Mouse (Mus musculus): Measurements from ENCODE around the gene Rasl2-9. TPM values are rescaled to one million over a fixed set of nuclear protein-coding genes. Genes with fewer than 3 reads are reported as not detected.
"Not testable (repeated sequence)": the region's sequence is repeated elsewhere in the genome, so short reads cannot be mapped to it uniquely, and the experiment has no call there.

Rasl2-9 gene
- polyA plus RNA-seq, 1 experiment from 2014 or later, result 0.88 TPM

DNA sequence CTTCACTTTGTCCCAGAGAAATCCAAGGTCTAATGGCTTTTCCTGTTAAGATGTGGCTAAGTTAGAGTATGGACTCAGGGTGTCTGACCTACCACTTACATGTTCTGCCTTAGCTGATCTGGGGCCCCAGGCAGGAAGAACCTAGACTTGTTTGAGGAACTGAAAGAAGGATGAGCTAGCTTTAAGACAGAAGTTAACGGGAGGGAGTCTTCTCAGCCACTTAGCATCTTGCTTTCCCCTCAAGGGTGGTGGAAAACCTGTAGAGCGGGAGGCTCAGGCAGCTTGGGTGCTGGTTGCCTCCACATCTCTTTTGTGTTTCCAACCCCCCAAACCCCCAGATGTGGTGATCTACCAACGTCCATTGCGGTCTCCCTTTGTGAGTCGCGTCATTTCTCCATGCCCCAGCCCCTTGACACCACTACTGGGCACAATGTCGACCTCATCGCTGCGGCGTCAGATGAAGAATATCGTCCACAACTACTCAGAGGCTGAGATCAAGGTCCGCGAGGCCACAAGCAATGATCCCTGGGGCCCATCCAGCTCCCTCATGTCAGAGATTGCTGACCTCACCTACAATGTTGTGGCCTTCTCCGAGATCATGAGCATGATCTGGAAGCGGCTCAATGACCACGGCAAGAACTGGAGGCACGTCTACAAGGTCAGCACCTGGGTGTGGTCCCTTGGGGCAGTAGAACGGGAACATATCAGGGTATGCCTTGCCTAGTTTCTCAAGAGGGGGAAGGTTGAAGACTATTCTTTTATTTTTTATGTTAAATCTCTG, 42.2 kb downstream of the Rasl2-9 start:
- TF ChIP-seq EP300 (IDR thresholded peaks at IDR 0.05), result no peak
- no peak for TF ChIP-seq CTCF (IDR thresholded peaks at IDR 0.05)
- WGBS, result 87% methylated on average over 18 of the region's 18 CpGs
- ATAC-seq (no peak), DNase-seq (ENCODE audit: low spot score) (peak; percentile 38)
- Histone ChIP-seq H3K4me1 (ENCODE audit: insufficient read depth, low read depth, low read length) (peaks cover 7% of the 10 kb centered on the region), H3K27me3 (replicated peaks; ENCODE audit: insufficient read depth, low read length) (no peaks in the 10 kb centered on the region), H3K9ac (replicated peaks; ENCODE audit: low read depth) (no peak overlapping the region), H3K4me3 (ENCODE audit: low read depth, low read length) (no peak overlapping the region), H3K36me3 (ENCODE audit: insufficient read depth, low read length) (peaks cover 5% of the 10 kb centered on the region; the same call in 1 of the 2 replicates), H3K9me3 (ENCODE audit: low read length) (no peaks in the 10 kb centered on the region), H3K4me2 (replicated peaks; ENCODE audit: low read depth, low read length) (no peak overlapping the region), H3K27ac (ENCODE audit: low read length) (no peak overlapping the region)

DNA sequence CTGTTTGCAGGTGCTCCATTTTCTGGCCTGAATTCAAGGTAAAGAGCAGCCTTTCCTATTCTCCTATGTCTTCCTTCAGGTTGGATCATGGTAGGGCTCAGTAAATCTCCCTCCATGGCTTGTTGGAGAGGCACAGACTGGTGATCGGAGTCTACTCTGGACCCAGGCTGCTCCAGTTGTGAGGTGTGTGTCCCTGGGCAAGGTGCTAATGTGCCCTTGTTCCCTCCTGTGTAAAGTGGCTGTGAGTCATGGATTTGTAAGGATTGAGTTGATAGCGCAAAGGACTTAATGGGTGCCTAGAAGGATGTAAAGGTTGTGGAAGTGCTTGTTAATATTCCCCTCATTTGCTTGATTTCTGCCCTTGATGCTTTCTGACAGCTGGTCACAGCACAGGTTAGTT, 43.8 kb downstream of the Rasl2-9 start:
- Histone ChIP-seq H3K27ac (ENCODE audit: low read length) (no peak overlapping the region), H3K4me1 (ENCODE audit: insufficient read depth, low read depth, low read length) (peaks cover 7% of the 10 kb centered on the region), H3K4me3 (ENCODE audit: low read depth, low read length) (no peak overlapping the region), H3K4me2 (replicated peaks; ENCODE audit: low read depth, low read length) (no peak overlapping the region), H3K9ac (replicated peaks; ENCODE audit: low read depth) (no peak overlapping the region), H3K9me3 (ENCODE audit: low read length) (no peaks in the 10 kb centered on the region), H3K36me3 (ENCODE audit: insufficient read depth, low read length) (peaks cover 11% of the 10 kb centered on the region; the same call in 1 of the 2 replicates), H3K27me3 (replicated peaks; ENCODE audit: insufficient read depth, low read length) (no peaks in the 10 kb centered on the region)
- 78% methylated on average over 2 of the region's 2 CpGs for WGBS
- DNase-seq (ENCODE audit: low spot score) (peak; percentile 37), ATAC-seq (no peak)
- no peak for TF ChIP-seq EP300 (IDR thresholded peaks at IDR 0.05)
- TF ChIP-seq CTCF (IDR thresholded peaks at IDR 0.05), result no peak

DNA sequence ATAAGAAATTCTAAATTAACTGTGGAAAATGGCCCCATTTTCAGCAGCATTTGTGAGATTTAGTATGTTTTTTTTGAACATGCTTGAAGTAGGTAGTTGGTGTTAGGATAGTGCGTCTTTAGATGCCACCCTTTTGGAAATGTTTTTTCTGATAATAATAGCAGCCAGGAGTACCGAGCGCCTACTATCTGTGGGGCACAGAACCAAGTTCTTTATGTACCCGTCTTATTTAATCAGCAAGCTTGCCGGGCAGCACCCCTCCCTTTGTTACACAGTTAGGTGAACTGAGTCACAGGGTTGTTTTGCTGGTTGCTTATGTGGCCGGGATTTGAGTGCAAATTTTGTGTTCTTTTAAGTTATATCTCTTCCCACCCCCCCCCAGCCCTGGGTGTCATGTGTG, 44.5 kb downstream of the Rasl2-9 start:
- DNase-seq (ENCODE audit: low spot score) (no peak), ATAC-seq (no peak)
- peak overlapping the region; percentile 70 for H3K4me2 ChIP-seq (replicated peaks; ENCODE audit: low read depth, low read length)
- peak overlapping the region; percentile 69; the same call in 1 of the 2 replicates for H3K4me3 ChIP-seq (ENCODE audit: low read depth, low read length)
- TF ChIP-seq EP300 (IDR thresholded peaks at IDR 0.05) (no peak), CTCF (IDR thresholded peaks at IDR 0.05) (no peak)
- no peaks in the 10 kb centered on the region for H3K27me3 ChIP-seq (replicated peaks; ENCODE audit: insufficient read depth, low read length)
- H3K36me3 ChIP-seq (ENCODE audit: insufficient read depth, low read length), result peaks cover 18% of the 10 kb centered on the region; the same call in 1 of the 2 replicates
- no peak overlapping the region for H3K9ac ChIP-seq (replicated peaks; ENCODE audit: low read depth)
- 42% methylated on average over 6 of the region's 6 CpGs for WGBS
- H3K4me1 ChIP-seq (ENCODE audit: insufficient read depth, low read depth, low read length), result peaks cover 7% of the 10 kb centered on the region
- no peak overlapping the region for H3K27ac ChIP-seq (ENCODE audit: low read length)
- no peaks in the 10 kb centered on the region for H3K9me3 ChIP-seq (ENCODE audit: low read length)

DNA sequence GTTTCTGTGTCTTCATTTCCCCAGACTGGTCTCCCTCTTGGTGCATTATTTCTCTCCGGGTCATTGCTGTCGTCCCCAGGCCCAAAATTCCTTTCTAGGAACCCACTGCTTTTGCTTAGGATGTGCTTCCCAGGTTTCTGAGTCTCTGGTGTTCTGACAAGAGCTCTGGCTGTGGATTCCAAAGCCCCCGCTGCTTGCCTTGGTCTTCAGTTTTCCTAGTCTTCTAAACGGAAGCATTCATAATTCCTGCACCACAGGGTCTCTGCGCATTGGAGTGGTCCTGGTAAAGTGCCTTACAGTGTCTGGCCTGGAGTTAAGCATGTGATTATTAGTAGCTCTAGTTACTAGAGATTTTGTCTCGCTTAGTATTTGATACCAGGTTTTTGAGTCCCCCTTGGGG, 44.9 kb downstream of the Rasl2-9 start:
- no peaks in the 10 kb centered on the region for H3K27me3 ChIP-seq (replicated peaks; ENCODE audit: insufficient read depth, low read length)
- TF ChIP-seq EP300 (IDR thresholded peaks at IDR 0.05), result no peak
- TF ChIP-seq CTCF (IDR thresholded peaks at IDR 0.05), result no peak
- H3K9me3 ChIP-seq (ENCODE audit: low read length), result no peaks in the 10 kb centered on the region
- peaks cover 21% of the 10 kb centered on the region; the same call in 1 of the 2 replicates for H3K36me3 ChIP-seq (ENCODE audit: insufficient read depth, low read length)
- 7% methylated on average over 6 of the region's 6 CpGs for WGBS
- H3K27ac ChIP-seq (ENCODE audit: low read length), result peak overlapping the region; percentile 90
- DNase-seq (ENCODE audit: low spot score), result no peak
- H3K4me2 ChIP-seq (replicated peaks; ENCODE audit: low read depth, low read length), result peak overlapping the region; percentile 70
- H3K9ac ChIP-seq (replicated peaks; ENCODE audit: low read depth), result peak overlapping the region; percentile 79
- peak overlapping the region; percentile 69 for H3K4me3 ChIP-seq (ENCODE audit: low read depth, low read length)
- H3K4me1 ChIP-seq (ENCODE audit: insufficient read depth, low read depth, low read length), result peaks cover 7% of the 10 kb centered on the region
- no peak for ATAC-seq

DNA sequence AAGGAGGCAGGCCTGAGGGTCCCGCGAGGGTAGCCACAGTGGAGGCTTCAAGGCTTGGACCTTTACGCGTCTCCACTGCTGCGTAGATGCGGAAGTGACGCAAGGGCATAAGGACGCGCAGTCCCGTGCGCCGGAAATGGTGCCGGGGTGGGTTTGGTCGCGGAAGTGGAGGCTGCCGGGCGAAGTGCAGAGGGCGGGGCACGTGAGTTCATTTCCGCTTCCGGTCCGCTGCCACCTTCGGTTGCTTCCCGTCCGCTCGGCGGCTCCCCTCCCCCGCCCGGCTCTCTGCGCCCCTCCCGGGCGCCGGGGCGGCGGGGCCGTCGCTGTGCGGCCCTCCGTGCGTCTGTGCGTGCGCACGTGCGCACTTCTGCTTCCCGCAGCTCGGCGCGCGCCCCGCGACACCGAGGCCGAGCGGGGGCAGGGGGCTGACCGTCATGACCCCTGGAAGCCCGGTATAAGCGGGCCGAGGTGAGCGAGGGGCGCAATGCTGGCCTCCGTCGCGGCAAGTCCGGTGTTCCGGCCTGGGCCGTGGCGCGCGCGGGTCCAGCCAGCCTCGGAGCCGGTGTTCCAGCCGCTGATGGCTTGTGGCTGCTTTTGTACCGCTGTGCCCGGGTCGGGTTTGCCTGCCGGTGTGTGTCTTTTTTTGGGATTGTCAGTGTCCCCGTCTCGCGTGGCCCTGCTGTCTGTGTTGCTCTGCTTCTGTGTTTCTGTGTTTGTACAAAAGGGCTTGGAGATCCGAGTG, 45.6 kb downstream of the Rasl2-9 start, which contains the start of gene Epn1:
Gene Epn1, plus strand, starts transcription at position 226 of the 742 bp plus-strand sequence.
- TF ChIP-seq CTCF (IDR thresholded peaks at IDR 0.05) (no peak), EP300 (IDR thresholded peaks at IDR 0.05) (peak; percentile 22; the same call in 1 of the 2 replicates)
- ATAC-seq (peak; percentile 99), DNase-seq (ENCODE audit: low spot score) (peak; percentile 99)
- H3K4me1 ChIP-seq (ENCODE audit: insufficient read depth, low read depth, low read length), result peaks cover 7% of the 10 kb centered on the region
- no peaks in the 10 kb centered on the region for H3K27me3 ChIP-seq (replicated peaks; ENCODE audit: insufficient read depth, low read length)
- peak within 1 kb of the TSS; percentile 79 for H3K9ac ChIP-seq (replicated peaks; ENCODE audit: low read depth)
- peak within 1 kb of the TSS; percentile 70 for H3K4me2 ChIP-seq (replicated peaks; ENCODE audit: low read depth, low read length)
- peak within 1 kb of the TSS; percentile 69 for H3K4me3 ChIP-seq (ENCODE audit: low read depth, low read length)
- no peaks in the 10 kb centered on the region for H3K9me3 ChIP-seq (ENCODE audit: low read length)
- H3K27ac ChIP-seq (ENCODE audit: low read length), result peak within 1 kb of the TSS; percentile 90
- under 1% methylated on average over 43 of the region's 81 CpGs for WGBS
- peaks cover 21% of the 10 kb centered on the region; the same call in 1 of the 2 replicates for H3K36me3 ChIP-seq (ENCODE audit: insufficient read depth, low read length)

DNA sequence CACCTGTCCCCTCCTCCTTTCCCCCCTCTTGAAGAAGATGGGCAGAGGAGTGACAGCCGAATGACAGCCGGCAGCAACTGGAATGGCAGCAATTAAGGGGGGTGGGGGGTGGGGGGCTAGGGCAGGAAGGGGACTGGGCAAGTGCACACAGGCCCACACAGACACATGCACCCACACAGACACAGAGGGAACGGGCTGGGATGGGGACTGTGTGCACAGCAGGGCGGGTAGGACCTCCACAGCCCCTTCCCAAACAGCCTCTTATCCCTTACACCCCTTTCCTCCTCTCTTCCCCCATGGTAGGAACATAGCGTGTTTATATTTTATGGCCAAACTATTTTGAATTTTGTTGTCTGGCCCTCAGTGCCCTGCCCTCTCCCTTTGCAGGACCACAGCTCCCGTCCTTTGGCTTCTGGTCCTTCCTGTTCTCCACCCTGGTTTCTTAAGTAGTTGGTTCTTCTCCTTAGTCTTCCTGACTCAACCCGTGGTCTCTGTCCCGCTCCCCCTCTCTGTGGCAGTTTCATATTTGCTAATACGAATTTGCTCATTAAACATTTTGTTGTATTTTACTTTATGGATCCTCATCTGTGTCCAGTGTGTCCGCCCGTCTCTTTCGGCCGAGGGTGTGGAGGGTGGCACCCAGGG, 46.3 kb downstream of the Rasl2-9 start:
- H3K27me3 ChIP-seq (replicated peaks; ENCODE audit: insufficient read depth, low read length); H3K4me1 ChIP-seq (ENCODE audit: insufficient read depth, low read depth, low read length); ATAC-seq; H3K9me3 ChIP-seq (ENCODE audit: low read length); DNase-seq (ENCODE audit: low spot score): not testable (repeated sequence)
- peak overlapping the region; percentile 69 for H3K4me3 ChIP-seq (ENCODE audit: low read depth, low read length)
- H3K27ac ChIP-seq (ENCODE audit: low read length), result peak overlapping the region; percentile 90
- 0 out of 2 replicates have a peak overlapping the region, but pooled peaks have one; percentile 34 for H3K9ac ChIP-seq (replicated peaks; ENCODE audit: low read depth)
- peaks cover 16% of the 10 kb centered on the region; the same call in 1 of the 2 replicates for H3K36me3 ChIP-seq (ENCODE audit: insufficient read depth, low read length)
- H3K4me2 ChIP-seq (replicated peaks; ENCODE audit: low read depth, low read length), result peak overlapping the region; percentile 70
- WGBS, result 22% methylated on average over 7 of the region's 13 CpGs
